Mouse (Mus musculus) cortical plate, adult 2 months (tissue): ENCODE data around the gene Rere.

Experiments used
- CTCF ChIP-seq: fragments of 200-500 bp; IDR thresholded peaks from 2 replicates; pipeline ENCODE4 v1.5.1; 2011; ENCODE audit warnings: mild to moderate bottlenecking, control low read depth, low read length; ENCODE audit not compliant: insufficient read depth; ENCODE audit errors: extremely low read depth
- POLR2A ChIP-seq: fragments of 200-500 bp; IDR thresholded peaks from 2 replicates; pipeline ENCODE4 v1.6.1; 2011; ENCODE audit warnings: mild to moderate bottlenecking, low read length, control low read depth; ENCODE audit not compliant: insufficient read depth; ENCODE audit errors: extremely low read depth

GRCm38 (mm10) chr4:150372631-150373041 is 91.2 kb downstream of the Rere start:
- no peak for TF ChIP-seq CTCF
- TF ChIP-seq POLR2A = no peak
